Mouse (Mus musculus) bone marrow macrophage, adult 2 months (primary cell): ENCODE results near the gene Gm47969. TPM values are rescaled to one million over a fixed set of nuclear protein-coding genes. Genes with fewer than 3 reads are reported as not detected.

ENCODE experiments used
- H3K27ac ChIP-seq: 2 replicates; pipeline ENCODE4 v1.5.1; 2012; ENCODE audit warnings: low read depth, low read length; ENCODE audit not compliant: insufficient read depth
- H3K4me1 ChIP-seq: 2 replicates; pipeline ENCODE4 v1.6.1; 2012; ENCODE audit warnings: low read length; ENCODE audit not compliant: control insufficient read depth, insufficient read depth
- H3K4me3 ChIP-seq: 2 replicates; pipeline ENCODE4 v1.5.1; 2012; ENCODE audit warnings: mild to moderate bottlenecking, low read length, moderate library complexity; ENCODE audit not compliant: insufficient read depth
- CTCF ChIP-seq: IDR thresholded peaks from 2 replicates; pipeline ENCODE4 v1.5.1; 2012; ENCODE audit warnings: low read depth, mild to moderate bottlenecking, low read length, moderate library complexity
- POLR2A ChIP-seq: IDR thresholded peaks from 2 replicates; pipeline ENCODE4 v1.6.1; 2012; ENCODE audit warnings: mild to moderate bottlenecking, low read depth, low read length, borderline replicate concordance
- polyA plus RNA-seq: library from polyadenylated mRNA; stranded (reverse); fragments of >200 nt; gene quantifications from 2 replicates; pipeline ENCODE4 v1.2.4, GENCODE M21; 2012; ENCODE audit not compliant: missing spikeins, insufficient read depth, insufficient read length

Gm47969 gene
- polyA plus RNA-seq, 1 experiment: not detected

GRCm38 (mm10) chr1:83036892-83037667, 7.7 kb upstream of the Gm47969 start:
- no peak overlapping the region for H3K4me3 ChIP-seq
- H3K27ac ChIP-seq: no peak overlapping the region
- TF ChIP-seq CTCF: no peak
- no peak for TF ChIP-seq POLR2A
- H3K4me1 ChIP-seq: no peaks in the 10 kb centered on the region

DNA sequence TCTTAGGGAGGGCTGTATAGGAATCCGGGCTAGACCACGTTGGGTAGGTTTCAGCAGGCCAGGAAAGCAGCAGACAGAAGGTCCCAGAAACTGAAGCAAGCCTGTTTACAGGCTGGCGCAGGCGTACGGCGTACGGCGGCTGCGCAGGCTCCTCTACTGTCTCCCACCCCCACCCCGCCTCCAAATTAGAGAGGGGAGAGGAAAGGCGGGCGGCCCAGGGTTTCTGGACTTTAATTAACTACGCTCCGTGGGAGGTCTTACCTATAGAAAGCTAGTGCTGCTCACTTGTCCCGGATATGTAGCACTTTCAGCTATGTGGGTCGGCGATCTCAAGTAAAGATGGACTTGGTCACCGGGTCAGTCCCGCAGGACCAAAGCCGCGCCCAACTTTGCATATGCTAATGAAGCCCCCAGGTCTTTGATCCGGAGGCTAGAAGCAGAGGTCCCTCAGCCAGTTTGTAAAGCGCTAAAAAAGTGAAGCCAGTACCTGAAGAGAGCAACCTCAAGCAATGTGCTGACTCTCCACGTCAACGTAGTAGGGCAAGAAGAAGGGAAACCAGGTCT, 6.5 kb upstream of the Gm47969 start, which contains the start of gene Slc19a3:
Slc19a3 (minus strand) TSS at position 340 of the 564 bp plus-strand sequence.
- Histone ChIP-seq H3K4me1 (no peaks in the 10 kb centered on the region), H3K27ac (no peak within 1 kb of the TSS), H3K4me3 (peak within 1 kb of the TSS; percentile 42)
- TF ChIP-seq CTCF (no peak), POLR2A (no peak)

GRCm38 (mm10) chr1:83039080-83039479, 5.7 kb upstream of the Gm47969 start:
- TF ChIP-seq CTCF (no peak), POLR2A (no peak)
- Histone ChIP-seq H3K27ac (no peak overlapping the region), H3K4me1 (no peaks in the 10 kb centered on the region), H3K4me3 (no peak overlapping the region)

DNA sequence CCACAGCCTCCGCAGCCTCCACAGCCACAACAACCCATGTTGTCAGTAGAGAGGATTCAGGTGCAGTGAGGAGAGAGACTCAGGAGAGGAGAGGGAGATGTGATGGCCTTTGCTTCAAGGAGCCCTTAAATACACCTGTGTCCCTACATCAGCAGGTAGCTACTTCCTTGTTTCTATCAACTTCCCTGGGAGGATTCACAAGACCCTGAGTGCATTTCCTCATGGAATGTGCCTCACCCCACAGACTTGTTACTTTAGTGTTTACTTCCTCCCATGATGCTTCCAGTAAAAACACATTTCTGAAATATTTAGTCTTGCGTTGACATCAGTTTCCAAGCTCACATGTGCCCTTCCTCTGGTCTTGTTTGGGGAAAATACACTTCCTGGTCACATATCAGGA, 2.4 kb upstream of the Gm47969 start, which contains the start of gene Krtap28-10:
Krtap28-10 (minus strand) TSS at position 101 of the 400 bp plus-strand sequence.
- H3K4me1 ChIP-seq: peaks cover 3% of the 10 kb centered on the region; the same call in 1 of the 2 replicates
- H3K4me3 ChIP-seq: no peak within 1 kb of the TSS
- TF ChIP-seq CTCF (no peak), POLR2A (no peak)
- no peak within 1 kb of the TSS for H3K27ac ChIP-seq

- Histone ChIP-seq H3K4me3 (no peak overlapping the region), H3K4me1 (no peaks in the 10 kb centered on the region)
- no peak for TF ChIP-seq POLR2A
- no peak for TF ChIP-seq CTCF
Observed at GRCm38 (mm10) chr1:83058481-83058880, 13.7 kb downstream of the Gm47969 start.

DNA sequence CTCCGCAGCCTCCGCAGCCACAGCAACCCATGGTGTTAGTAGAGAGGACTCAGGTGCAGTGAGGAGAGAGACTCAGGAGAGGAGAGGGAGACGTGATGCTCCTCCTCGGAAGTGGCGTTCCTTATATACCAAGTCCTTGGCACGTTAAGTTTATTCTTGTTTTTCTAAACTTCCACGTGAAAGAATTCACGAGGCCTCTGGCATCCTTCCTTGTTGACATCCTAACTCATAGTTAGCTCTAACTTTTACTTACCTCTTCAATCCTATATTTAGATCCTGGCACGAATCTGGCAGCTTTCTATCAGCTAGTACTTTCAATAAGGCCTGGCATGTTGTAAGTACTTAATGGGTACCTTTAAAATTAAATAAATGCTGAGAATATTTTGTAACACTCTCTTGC, 14.5 kb downstream of the Gm47969 start, which contains the start of gene A030005K14Rik:
A030005K14Rik (minus strand) TSS at position 101 of the 400 bp plus-strand sequence.
- no peak within 1 kb of the TSS for H3K27ac ChIP-seq
- no peaks in the 10 kb centered on the region for H3K4me1 ChIP-seq
- TF ChIP-seq POLR2A (no peak), CTCF (no peak)
- H3K4me3 ChIP-seq: no peak within 1 kb of the TSS

More at GRCm38 (mm10) chr1:83058481-83058880, 13.7 kb downstream of the Gm47969 start:
- no peak overlapping the region for H3K27ac ChIP-seq

GRCm38 (mm10) chr1:83060643-83061042, 15.9 kb downstream of the Gm47969 start, which contains the start of gene Krtap28-13:
Gene Krtap28-13, plus strand, starts transcription at chr1:83060930.
- Histone ChIP-seq H3K27ac (no peak within 1 kb of the TSS), H3K4me3 (no peak within 1 kb of the TSS), H3K4me1 (no peaks in the 10 kb centered on the region)
- TF ChIP-seq POLR2A (no peak), CTCF (no peak)

GRCm38 (mm10) chr1:83064851-83065250, 20.1 kb downstream of the Gm47969 start:
- Histone ChIP-seq H3K4me1 (no peaks in the 10 kb centered on the region), H3K4me3 (no peak overlapping the region), H3K27ac (no peak overlapping the region)
- TF ChIP-seq POLR2A (no peak), CTCF (peak; percentile 67)

DNA sequence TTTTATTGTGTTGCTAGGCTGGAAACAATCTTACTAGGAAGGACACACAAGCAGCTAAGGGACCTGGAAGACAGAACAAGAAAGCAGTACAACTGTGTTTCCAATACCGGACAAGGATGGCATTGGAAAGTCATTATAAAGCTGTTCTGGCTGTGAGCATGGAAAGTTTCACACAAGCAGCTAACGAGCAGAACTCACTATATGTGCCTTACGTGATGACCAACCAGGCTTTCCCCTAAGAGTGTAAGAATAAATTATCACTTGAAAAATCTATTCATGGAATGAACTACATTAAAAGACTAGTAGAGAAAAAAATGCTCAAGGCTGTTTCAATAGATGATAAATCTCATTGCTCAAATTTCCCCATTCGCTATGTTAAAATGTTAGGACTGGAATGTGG, 21.8 kb downstream of the Gm47969 start:
- H3K4me1 ChIP-seq: no peaks in the 10 kb centered on the region
- no peak for TF ChIP-seq CTCF
- no peak for TF ChIP-seq POLR2A

GRCm38 (mm10) chr1:83067205-83067604, 22.5 kb downstream of the Gm47969 start:
- Histone ChIP-seq H3K4me1 (no peaks in the 10 kb centered on the region), H3K4me3 (no peak overlapping the region), H3K27ac (no peak overlapping the region)
- no peak for TF ChIP-seq POLR2A
- no peak for TF ChIP-seq CTCF

More for the DNA sequence above, 21.8 kb downstream of the Gm47969 start:
- no peak overlapping the region for H3K27ac ChIP-seq
- no peak overlapping the region for H3K4me3 ChIP-seq
